Mouse (Mus musculus) bone marrow, adult 2 months (tissue): ENCODE measurements around the gene C8a. TPM values are rescaled to one million over a fixed set of nuclear protein-coding genes. Genes with fewer than 3 reads are reported as not detected.

ENCODE experiments used
- H3K27ac ChIP-seq: fragments of 200-500 bp; 2 replicates; pipeline ENCODE4 v1.5.1; 2012; ENCODE audit warnings: low read depth, mild to moderate bottlenecking, control low read depth, inconsistent platforms, low read length; ENCODE audit not compliant: control insufficient read depth, poor library complexity, insufficient read depth
- H3K4me1 ChIP-seq: fragments of 200-500 bp; 2 replicates; pipeline ENCODE4 v1.6.1; 2011; ENCODE audit warnings: low read length; ENCODE audit not compliant: control insufficient read depth, insufficient read depth
- H3K4me3 ChIP-seq: fragments of 200-500 bp; replicated peaks from 2 replicates; pipeline ENCODE3; 2011; ENCODE audit warnings: mild to moderate bottlenecking, low read depth, low read length, control low read depth; ENCODE audit not compliant: control insufficient read depth
- CTCF ChIP-seq: fragments of 200-500 bp; IDR thresholded peaks from 2 replicates; pipeline ENCODE4 v1.5.1; 2011; ENCODE audit warnings: low read length, control low read depth; ENCODE audit not compliant: control insufficient read depth, insufficient read depth
- POLR2A ChIP-seq: fragments of 200-500 bp; IDR thresholded peaks from 2 replicates; pipeline ENCODE4 v1.6.1; 2011; ENCODE audit warnings: low read depth, mild to moderate bottlenecking, control low read depth, low read length, borderline replicate concordance; ENCODE audit not compliant: control insufficient read depth
- WGBS: fragments of 180-500 bp; shearing (Covaris S2); methylation state at CpG from one replicate; pipeline ENCODE4 v1.1.7; 2018; 5-methylcytosine and 5-hydroxymethylcytosine counted together
- polyA plus RNA-seq: library from polyadenylated mRNA; stranded (reverse); fragments of >200 nt; gene quantifications from 2 replicates; pipeline ENCODE4 v1.2.4, GENCODE M21; 2011; ENCODE audit warnings: low replicate concordance; ENCODE audit not compliant: missing spikeins, insufficient read depth, insufficient read length

The C8a gene
- polyA plus RNA-seq, 1 experiment = 4.6 TPM

DNA sequence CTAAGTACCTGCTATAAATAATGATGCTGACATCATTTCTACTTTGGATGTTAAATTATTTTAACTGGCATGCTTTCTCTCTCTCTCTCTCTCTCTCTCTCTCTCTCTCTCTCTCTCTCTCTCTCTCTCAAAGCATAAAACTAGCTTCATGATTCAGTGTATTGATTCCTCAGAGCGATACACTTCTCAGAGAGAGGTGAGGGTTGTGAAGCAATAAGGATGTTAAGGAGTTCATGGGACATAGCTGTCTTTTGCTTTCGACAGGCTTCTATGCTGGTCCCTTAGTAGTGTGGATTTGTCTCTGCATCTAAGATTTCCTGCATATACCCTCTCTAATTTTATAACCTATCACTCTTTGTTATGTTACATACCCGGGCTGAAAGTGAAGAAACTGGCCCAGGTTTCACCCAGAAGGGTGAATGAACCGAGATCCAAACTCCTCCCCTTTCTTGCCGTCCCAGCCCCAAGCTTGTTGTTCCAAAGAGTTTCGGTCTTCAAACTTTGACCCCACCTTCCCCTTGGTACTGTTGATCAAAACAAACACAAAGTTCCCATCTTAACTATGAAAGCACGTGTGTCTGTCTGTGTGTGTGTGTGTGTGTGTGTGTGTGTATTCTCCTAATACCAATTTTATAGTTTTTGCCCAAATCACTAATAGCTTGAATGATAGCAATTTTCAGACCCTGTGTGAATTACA is 51.7 kb downstream of the C8a start:
- H3K4me1 ChIP-seq = no peaks in the 10 kb centered on the region
- no peak for TF ChIP-seq POLR2A
- no peak for TF ChIP-seq CTCF
- 71% methylated on average over 7 of the region's 7 CpGs for WGBS
- no peak overlapping the region for H3K27ac ChIP-seq
- H3K4me3 ChIP-seq = no peak overlapping the region

- H3K4me3 ChIP-seq = no peak overlapping the region
- H3K27ac ChIP-seq = no peak overlapping the region
- 57% methylated on average over 4 of the region's 4 CpGs for WGBS
- TF ChIP-seq POLR2A (no peak), CTCF (no peak)
- H3K4me1 ChIP-seq = no peaks in the 10 kb centered on the region
These were observed 52.5 kb downstream of the C8a start for GRCm38 (mm10) chr4:104823597-104824101.

DNA sequence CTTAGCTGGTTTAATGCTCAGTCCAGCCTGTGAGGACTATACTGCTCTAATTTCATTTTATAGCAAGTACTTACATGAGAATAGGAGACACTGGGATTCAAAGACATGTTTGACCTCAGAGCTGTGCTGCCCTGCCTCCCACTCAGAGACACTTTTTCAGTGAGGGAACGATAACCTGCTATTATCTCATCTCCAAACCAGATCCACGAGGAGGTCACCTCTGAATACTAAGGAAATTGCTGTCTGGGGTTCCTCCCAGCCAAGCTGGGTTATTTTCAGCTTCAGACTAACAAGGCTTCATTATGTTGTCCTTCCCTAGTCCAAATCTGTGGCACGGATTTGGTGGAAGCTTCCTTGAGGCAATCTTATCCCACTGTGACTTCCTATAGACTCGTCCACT is 56.3 kb downstream of the C8a start:
- Histone ChIP-seq H3K4me1 (no peaks in the 10 kb centered on the region), H3K4me3 (no peak overlapping the region), H3K27ac (no peak overlapping the region)
- WGBS = 65% methylated on average over 4 of the region's 4 CpGs
- no peak for TF ChIP-seq CTCF
- no peak for TF ChIP-seq POLR2A

GRCm38 (mm10) chr4:104818986-104819385 is 57.2 kb downstream of the C8a start:
- H3K4me3 ChIP-seq = no peak overlapping the region
- no peak for TF ChIP-seq POLR2A
- TF ChIP-seq CTCF = no peak
- H3K27ac ChIP-seq = no peak overlapping the region
- no peaks in the 10 kb centered on the region for H3K4me1 ChIP-seq
- WGBS = 71% methylated on average over 4 of the region's 4 CpGs

- TF ChIP-seq POLR2A = no peak
- no peak for TF ChIP-seq CTCF
- Histone ChIP-seq H3K27ac (no peak overlapping the region), H3K4me3 (no peak overlapping the region), H3K4me1 (no peaks in the 10 kb centered on the region)
- 58% methylated on average over 2 of the region's 2 CpGs for WGBS
These were observed 58.7 kb downstream of the C8a start for GRCm38 (mm10) chr4:104817509-104817908.

DNA sequence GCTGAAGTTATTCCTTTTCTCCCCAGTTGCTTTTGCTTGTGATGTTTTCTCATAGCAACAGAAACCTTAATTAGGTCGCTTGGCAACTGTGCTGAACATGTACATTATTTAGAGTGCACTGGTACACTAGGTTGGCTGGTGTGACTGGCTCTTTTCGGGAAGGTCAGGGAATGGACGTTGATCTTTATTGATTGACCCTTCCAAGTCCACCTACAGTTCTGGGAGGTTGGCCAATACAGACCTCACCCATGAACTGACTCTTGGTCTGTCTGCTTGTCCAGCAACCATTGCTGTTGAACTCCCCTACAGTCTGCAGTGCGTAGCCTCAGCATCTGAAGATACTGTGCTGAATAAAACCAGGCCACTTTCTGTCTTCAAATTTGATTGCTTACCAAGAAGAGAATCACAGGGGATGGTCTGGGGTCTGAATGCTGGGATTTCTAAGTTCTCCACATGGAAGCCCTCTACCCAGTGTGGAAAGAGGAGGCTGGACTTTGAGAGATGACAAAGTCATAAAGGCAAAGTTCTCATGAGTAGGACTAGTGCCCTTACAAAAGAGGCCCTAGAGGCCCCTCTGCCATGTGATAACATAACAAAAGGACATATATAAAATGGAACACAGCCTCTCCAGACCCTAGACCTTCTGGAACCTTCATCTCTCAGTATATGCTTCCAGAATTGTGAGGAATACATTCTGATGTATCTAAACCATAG is 59.5 kb downstream of the C8a start:
- no peak overlapping the region for H3K4me3 ChIP-seq
- 75% methylated on average over 4 of the region's 4 CpGs for WGBS
- no peak overlapping the region for H3K27ac ChIP-seq
- no peak for TF ChIP-seq CTCF
- no peak for TF ChIP-seq POLR2A
- no peaks in the 10 kb centered on the region for H3K4me1 ChIP-seq

DNA sequence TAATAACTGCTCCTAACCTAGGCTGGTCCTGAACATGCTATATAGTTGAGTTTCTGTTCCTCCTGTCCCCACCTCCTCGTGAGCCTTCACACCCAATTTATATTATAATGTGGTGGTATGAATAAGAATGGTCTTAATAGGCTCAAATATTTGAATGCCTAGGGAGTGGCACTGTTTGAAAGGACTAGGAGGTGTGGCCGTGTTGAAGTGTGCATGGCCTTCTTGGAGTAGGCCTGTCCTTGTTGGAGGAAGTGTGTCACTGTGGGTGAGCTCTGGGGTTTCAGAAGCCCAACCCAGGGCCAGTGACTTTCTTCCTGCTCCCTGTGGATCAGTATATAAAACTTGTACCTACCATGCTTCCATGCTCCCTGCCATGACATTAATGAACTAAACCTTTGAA is 62.6 kb downstream of the C8a start:
- Histone ChIP-seq H3K27ac (no peak overlapping the region), H3K4me1 (no peaks in the 10 kb centered on the region), H3K4me3 (no peak overlapping the region)
- no peak for TF ChIP-seq POLR2A
- no peak for TF ChIP-seq CTCF
- 73% methylated on average over 2 of the region's 2 CpGs for WGBS

GRCm38 (mm10) chr4:104810710-104811286 is 65.4 kb downstream of the C8a start:
- Histone ChIP-seq H3K4me3 (no peak overlapping the region), H3K4me1 (no peaks in the 10 kb centered on the region), H3K27ac (no peak overlapping the region)
- 72% methylated on average over 10 of the region's 10 CpGs for WGBS
- TF ChIP-seq CTCF = no peak
